Mouse (Mus musculus) ES-Bruce4 (cell line): ENCODE data around the gene Pik3r3.

Experiments
- CTCF ChIP-seq: IDR thresholded peaks from one replicate; pipeline ENCODE4 v1.8.1; 2011; ENCODE audit warnings: low read depth, low read length
- POLR2A ChIP-seq: IDR thresholded peaks from one replicate; pipeline ENCODE4 v1.8.1; 2011; ENCODE audit warnings: low read length; ENCODE audit not compliant: insufficient read depth

DNA sequence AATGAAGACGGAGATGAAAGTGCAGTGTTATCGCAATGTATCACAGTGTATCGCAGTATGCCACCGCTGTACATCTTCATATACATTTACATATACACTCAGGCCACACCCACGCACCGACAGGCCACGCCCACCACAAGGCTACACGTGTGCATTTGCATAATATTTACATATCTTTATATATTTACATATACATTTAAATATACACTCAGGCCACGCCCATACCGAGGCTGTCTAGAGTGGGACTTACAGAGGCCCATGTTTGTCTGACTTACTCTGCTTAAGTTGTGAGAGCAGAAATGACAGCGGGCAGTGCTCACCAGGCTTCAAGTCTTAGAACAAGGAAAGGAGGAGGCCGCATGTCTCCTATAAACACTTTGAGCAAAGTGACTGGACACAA is 71.9 kb downstream of the Pik3r3 start:
- TF ChIP-seq CTCF (no peak), POLR2A (no peak)
